Mouse (Mus musculus) gastrocnemius, postnatal 14 days (tissue): ENCODE measurements around the gene Entpd3. TPM values are rescaled to one million over a fixed set of nuclear protein-coding genes. Genes with fewer than 3 reads are reported as not detected.

Source experiments
- DNase-seq: peaks from one replicate; pipeline ENCODE4 v3.0.0; 2021; ENCODE audit warnings: mixed read lengths
- intact Hi-C: fragments of 180-260 bp; cut with DNase I; formaldehyde crosslinking; loops from one replicate; pipeline ENCODE4 v1.15.1; 2025; ENCODE audit warnings: low total_unique reads
- long read RNA-seq, 2 experiments: library from polyadenylated mRNA; stranded (forward); transcript quantifications; one replicate each; pipeline ENCODE4 v2.0.0; 2021
- total RNA-seq, 2 experiments: library from RNA; stranded (reverse); gene quantifications; 2 replicates each; pipeline ENCODE4 v1.2.3; 2021

Gene Entpd3
- total RNA-seq: not detected
- long read RNA-seq, experiment 1: 0 reads
- long read RNA-seq, experiment 2: 0 reads

GRCm38 (mm10) chr9:120539662-120540251, at the start of gene Entpd3:
Gene Entpd3, plus strand, starts transcription at chr9:120539818.
- DNase-seq: no peak
- intact Hi-C loops: no loop called here

- intact Hi-C loops: no loop called here
- no peak for DNase-seq
Measured at GRCm38 (mm10) chr9:120491509-120491908, 48.1 kb upstream of the Entpd3 start.

- DNase-seq: no peak
- intact Hi-C loops: no loop called here
Measured at GRCm38 (mm10) chr9:120492010-120492399, 47.6 kb upstream of the Entpd3 start, which contains the start of gene Eif1b. Gene Eif1b, plus strand, starts transcription at chr9:120492232.

- intact Hi-C loops: no loop called here
- DNase-seq: peak; percentile 80
Measured at GRCm38 (mm10) chr9:120492400-120493351, 46.9 kb upstream of the Entpd3 start.

DNA sequence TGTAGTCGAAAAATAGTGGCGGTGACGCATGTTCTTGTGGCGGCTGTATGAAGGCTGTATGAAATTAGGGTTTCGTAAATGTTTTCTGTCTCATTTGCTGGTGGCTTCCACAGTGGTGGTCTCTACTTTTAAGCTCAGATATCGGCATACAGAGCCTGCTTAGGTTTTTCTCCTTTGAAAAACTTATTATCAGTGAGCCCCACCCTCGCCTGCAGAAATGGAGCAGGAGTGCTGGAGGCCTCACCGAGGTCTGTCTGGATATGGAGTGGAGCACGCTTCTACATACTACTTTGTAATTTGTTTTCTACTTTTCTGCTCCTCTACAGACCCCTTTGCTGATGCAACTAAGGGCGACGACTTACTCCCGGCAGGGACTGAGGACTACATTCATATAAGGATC, 45.8 kb upstream of the Entpd3 start:
- DNase-seq: no peak
- intact Hi-C loops: no loop called here

DNA sequence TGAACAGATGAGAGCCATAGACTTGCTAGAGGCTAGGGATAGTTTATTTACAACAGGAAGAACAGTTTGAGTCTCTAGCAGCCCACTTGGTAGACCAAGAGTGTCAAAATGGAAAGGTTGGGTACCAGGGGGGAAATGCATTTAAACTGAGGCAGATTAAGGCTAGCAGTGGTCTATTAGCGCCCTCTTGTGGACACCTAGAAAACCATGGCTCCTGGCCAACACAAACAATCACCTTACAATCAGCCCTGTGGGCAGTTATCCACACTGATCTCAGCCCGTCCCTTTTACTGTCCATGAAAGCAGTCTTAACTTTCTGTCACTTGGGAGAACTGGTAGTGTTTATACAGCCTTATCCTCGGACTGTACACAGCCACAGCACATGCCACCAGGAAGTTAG, 42.9 kb upstream of the Entpd3 start:
- DNase-seq: peak; percentile 43
- intact Hi-C loops: no loop called here

- intact Hi-C loops: loop anchor here (2.0 kb wide), 1 partner anchor 65 kb away; no protein-coding TSS in a partner anchor
- no peak for DNase-seq
Measured at GRCm38 (mm10) chr9:120497983-120498382, 41.6 kb upstream of the Entpd3 start.

DNA sequence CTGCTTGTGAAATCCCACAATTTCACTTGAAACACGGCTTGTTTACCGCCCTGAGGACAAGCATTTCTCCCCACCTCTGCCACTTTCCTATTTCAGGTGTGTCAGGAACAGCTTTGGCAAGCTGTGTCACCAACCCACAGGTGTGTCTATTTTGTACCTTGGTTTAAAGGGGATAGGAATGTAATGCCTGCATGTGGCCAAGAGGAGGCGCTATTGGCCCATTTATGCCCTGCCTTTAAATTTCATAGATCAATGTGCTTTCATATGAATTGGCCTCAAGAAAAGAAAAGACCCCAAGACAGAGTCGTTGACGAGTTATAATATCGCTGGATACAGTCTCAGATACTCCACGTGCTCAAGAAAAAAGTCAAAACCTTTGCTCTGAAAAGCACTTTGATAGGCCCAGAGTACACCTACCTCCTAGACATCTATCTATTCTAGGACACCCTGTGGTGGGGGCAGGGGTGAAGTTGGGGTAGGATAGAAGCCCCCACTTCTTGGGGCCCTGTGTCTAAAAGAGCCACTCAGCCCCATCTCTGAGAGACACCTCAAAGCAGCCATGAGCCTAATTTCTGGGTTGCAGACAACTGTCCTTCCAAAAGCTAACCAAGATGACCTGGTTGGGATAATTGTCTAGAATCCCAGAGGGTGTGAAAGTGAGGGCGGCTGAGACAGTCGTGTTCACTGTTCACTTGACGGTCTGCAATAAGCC, 38.3 kb upstream of the Entpd3 start:
- intact Hi-C loops: loop anchor here (5.0 kb wide), 2 partner anchors 66 to 86 kb away; no protein-coding TSS in a partner anchor
- no peak for DNase-seq

- intact Hi-C loops: loop anchor here (5.0 kb wide), 2 partner anchors 65 to 85 kb away; no protein-coding TSS in a partner anchor
- DNase-seq: peak; percentile 38
Measured at GRCm38 (mm10) chr9:120502013-120502412, 37.6 kb upstream of the Entpd3 start.

DNA sequence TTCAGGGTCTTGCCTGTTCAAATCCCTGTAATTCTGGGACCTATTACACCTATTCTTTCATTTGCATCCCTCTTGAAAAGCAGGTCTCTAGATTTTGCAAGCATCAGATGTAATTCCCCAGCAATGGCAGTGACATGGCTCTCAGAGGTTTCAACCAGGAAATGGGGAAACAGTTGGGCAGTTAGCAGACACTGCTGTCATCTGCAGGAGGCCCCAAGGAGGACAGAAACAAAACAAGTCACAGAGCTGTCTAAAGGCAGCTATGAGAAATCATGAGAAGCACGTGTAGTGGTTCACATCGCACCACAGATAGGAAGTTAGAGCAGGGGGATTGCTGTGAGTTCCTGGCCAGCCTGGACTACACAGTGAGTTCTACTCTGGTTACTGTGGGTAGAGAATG, 35.2 kb upstream of the Entpd3 start:
- no peak for DNase-seq
- intact Hi-C loops: loop anchor here (5.0 kb wide), 2 partner anchors 63 to 83 kb away; no protein-coding TSS in a partner anchor

GRCm38 (mm10) chr9:120511781-120512180, 27.8 kb upstream of the Entpd3 start:
- no peak for DNase-seq
- intact Hi-C loops: no loop called here

GRCm38 (mm10) chr9:120516720-120517119, 22.9 kb upstream of the Entpd3 start:
- DNase-seq: no peak
- intact Hi-C loops: no loop called here

DNA sequence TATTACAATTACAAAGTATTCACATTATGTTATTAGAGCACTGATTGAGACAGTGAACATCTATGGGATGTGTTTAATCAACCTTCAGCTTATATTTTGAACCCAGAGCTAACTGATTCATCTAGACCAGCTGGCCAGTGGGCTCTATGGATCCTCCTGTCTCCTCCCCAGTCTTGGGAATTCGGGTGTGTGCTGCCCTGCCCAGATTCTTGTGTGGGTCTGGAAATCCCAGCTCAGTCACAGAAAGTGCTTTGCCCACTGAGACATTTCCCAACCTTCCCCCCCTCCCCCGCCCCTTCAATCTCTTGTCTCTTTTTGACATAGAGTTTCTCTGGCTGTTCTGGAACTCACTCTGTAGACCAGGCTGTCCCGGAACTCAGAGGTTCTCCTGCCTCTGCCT, 20.7 kb upstream of the Entpd3 start:
- no peak for DNase-seq
- intact Hi-C loops: no loop called here

- intact Hi-C loops: no loop called here
- no peak for DNase-seq
Measured at GRCm38 (mm10) chr9:120519469-120520125, 20.0 kb upstream of the Entpd3 start.

DNA sequence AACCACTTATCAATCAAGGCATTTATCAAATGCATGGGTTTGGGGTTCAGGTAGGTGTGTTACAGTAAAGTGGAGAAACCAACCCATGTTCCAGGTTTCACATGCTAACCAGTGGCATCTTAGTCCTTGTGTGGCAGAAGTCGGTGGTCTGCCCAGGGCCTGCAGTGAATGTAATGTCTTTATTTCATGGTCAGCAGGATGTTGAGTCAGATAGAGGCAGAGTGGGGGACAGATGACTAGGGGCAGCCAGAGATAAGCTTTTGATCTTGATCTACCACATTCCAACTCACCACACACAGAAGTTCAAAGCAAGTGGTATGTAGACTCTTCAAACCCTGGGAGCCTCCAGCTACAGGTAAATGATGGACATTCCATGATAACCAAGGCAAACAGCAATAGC, 18.5 kb upstream of the Entpd3 start:
- intact Hi-C loops: no loop called here
- DNase-seq: no peak

- no peak for DNase-seq
- intact Hi-C loops: no loop called here
Measured at GRCm38 (mm10) chr9:120527270-120527669, 12.3 kb upstream of the Entpd3 start.

DNA sequence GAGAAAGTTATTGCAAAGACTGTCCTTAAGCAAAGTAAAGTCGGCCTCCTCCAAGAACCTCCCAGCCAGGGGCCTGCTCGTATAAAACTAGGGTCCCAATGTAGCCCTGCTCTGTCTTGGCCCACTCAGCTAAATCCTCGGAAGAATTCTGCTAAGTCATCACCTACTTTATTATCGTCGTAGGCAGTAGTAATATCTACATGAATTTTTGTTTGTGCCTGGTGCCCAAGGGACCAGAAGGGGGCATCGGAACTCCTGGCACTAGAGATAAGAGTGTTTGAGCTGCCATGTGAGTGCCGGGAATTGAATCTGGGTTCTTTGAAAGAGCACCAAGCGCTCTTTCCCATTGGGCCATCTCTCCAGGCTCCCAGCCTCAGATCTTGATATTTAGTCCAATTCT, 11.7 kb upstream of the Entpd3 start:
- DNase-seq: no peak
- intact Hi-C loops: no loop called here

DNA sequence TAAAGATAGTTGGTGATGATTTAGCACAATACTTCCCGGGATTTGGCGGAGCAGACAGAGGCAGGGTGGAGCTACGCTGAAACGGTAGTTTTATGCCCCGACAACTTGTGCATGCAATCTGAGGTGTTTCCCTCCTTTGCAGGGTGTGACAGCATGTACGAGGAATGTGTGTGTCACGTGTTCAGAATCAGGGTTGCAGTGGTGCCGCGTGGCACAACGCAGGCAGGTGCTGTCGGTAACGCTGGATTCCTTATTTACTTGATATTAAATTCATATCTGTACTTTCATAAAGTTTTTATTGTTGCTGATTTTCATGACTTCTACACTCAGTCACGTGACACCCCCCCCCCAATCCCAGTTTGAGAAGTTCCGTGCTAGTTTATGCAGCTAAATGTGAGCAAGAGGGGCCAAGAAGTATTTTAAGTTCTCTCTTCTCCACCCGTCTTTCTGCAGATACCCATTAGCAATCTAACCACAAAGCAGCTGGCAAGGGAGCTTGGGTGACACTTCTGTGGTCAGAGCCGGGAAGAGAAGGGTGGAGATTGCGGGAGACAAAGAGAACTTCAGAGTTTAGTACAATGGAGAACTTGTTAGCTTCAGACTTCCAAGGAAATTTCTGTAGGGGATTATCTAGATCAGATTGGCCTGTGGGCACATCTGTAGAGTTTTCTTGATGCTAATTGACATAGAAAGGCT, 10.7 kb upstream of the Entpd3 start:
- DNase-seq: no peak

GRCm38 (mm10) chr9:120530471-120530870, 9.1 kb upstream of the Entpd3 start:
- intact Hi-C loops: no loop called here

More for the DNA sequence above, 10.7 kb upstream of the Entpd3 start:
- intact Hi-C loops: no loop called here

More at GRCm38 (mm10) chr9:120530471-120530870, 9.1 kb upstream of the Entpd3 start:
- no peak for DNase-seq
